Mouse (Mus musculus) urinary bladder, adult 18-20 months (tissue): ENCODE data around the gene Il18.

Experiments used
- DNase-seq, 2 experiments: peaks; one replicate each; pipeline ENCODE4 v3.0.0; 2022; ENCODE audit warnings: low spot score in 2 of 2, mixed read lengths in 2 of 2

The Il18 gene

DNA sequence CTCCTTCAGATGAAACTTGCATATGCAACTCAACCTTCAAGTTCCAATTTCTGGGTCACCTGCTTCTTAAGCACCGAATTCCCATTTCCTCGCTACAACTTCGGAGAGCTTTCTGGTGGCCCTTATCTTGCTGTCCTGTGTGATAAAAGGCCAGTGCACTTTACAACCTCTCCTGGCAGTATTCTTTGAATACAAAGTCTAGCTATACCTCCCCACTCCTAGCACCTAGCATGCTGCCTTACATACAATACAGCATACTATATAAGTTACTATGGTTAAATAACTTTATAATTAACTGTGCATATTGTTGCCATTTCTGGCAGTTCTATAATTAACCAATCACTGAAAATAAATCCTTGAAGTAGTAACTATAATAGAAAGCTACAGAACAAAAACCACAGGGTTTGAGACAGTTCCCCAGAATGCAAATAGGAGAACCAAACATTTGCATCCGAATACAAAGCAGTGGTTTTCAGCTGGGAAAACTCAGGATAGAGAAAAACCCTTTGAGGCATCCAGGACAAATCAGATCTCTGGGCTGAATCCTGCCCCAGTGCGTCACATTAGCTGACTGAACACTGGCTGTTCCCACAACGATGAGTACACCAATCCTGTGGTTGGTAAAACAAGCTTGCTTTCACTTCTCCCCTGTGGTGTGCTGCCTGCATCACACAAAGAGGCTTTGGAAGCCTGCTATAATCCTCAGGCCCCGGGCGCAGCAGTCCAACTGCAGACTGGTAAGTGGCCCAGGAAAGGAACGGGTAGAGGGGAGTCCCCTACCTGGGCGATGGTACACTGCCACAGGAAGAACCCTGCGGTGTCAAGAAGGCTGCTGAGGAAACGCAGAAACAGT is at the start of gene Il18:
Gene Il18 (plus strand): TSS at position 587 of the 853 bp plus-strand sequence.
- no peak for DNase-seq

DNA sequence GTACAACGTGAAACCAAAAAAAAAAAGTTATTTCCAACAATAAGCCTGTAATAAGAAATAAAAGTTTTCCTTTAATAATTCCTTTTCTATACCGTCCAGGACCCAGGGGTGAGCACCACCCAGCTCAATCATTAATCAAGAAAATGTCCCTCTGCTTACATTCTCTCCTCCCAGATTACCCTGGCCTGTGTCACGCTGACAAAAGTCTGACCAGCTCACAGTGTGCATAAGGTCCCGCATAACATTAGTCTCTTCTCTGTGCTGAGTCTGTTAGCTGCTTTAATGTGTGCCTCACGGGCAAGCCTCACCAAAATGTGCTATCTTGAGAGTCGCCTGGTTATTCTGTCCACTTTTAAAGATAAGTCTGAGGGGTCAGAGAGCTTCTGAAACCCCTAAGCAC is 49.2 kb upstream of the Il18 start:
- DNase-seq: no peak

DNA sequence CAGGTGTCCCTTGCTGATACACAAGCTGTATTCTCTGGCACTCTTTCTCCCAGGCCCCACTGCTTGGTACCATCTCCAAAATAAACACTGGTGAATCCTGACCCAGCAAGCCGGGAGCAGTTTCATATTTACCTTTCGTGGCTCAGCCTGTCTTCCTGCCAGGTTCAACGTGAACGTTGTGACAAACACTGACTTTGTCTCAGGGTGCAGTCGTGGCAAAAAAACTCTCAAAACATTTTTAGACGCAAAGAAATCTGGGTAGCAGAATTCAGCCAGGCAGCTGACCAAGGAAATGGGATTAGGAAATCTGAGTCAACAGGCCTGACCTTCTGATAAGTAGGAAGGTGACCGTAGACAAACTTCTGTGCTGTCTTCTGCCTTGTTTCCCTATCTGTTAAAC is 47.1 kb upstream of the Il18 start:
- no peak for DNase-seq

DNA sequence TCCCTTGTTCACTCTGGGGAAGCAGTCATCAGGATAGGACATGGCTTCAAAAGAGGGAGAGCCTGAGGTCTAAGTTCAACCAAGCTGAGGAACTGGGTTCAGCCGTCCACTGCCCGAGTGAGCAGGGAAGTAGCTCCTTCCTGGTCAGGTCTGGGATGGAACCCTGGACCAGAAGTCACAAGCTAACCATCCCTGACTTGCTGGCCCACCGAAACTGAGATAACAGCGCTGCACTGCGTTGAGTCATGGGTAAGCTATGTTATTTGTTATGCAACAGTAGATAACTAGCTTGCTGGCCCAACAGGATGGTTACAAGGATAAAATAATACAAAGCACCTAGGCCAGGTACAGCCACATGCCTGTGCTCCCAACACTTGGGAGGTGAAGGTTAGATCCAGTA is 39.2 kb upstream of the Il18 start:
- DNase-seq: peak in 1 of 2 experiments; percentile 47

DNA sequence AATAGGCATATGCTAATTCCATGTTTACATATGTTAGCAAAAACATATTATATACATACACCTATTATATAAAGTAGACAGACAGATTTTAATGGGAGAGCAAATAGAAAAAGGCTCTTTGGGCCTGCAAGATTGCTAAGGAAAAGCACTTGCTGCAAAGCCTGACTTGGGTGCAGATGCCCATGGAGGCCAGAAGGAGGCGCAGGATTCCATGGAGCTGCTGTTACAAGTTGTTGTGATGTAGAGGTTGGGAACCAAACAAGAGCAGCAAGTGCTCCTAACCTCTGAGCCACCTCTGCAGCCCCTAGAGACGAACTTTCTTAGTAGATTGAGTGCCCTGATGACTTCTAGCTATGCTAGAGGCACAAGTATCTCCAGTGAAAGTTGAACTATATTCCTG is 35.8 kb upstream of the Il18 start:
- DNase-seq: no peak

DNA sequence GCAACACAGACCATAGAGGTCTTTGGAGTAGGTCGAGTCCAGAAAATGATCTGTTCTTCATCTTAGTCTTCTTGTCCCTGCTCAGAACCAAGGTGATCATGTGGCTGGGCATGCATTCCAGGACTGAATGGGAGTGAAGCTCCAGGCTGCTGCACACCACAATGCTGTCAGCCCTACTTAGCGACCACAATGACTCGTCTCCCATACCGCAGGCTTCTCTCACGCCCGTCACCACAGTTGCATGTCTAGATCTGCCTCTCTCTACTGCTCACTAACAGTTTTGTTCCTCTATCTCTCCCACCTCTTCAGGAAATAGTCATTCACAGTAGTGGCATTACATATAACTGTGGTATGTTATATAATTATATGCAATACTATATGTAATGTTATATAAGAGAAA is 33.9 kb upstream of the Il18 start:
- no peak for DNase-seq

DNA sequence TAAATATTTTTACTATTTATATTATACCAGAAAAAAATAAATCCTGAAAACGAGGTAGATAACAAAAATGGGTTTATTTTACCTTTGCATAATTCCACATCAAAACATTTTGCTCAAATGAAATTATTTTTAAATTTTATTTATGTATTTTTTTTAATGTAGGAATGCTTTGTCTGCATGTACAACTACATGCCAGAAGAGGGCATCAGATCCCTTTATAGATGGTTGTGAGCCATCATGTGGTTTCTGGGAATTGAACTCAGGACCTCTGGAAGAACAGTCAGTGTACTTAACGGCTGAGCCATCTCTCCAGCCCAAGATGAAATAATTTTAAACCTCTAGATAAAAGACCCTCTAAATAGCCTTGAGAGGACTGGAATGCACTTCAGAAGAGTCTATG is 33.1 kb upstream of the Il18 start:
- DNase-seq: no peak

DNA sequence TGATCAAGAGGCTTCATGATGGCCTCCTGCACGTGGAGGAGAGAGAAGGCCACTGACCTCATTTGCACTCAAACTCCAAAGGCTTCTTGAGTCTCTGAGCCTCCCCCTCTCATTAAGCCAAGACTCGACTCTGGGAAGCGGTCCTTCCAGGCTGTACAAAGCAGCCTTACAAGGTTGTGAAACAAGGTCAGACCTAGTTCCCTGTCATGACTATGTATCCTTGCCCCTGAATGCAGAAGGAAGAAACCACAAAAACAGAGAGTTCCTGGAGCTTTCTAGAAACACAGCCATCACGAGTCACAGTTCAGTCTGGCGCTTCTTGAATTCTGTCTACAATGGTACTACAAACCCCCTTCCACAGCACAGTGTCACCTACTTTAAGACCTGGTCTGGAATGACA is 32.1 kb upstream of the Il18 start:
- DNase-seq: no peak

DNA sequence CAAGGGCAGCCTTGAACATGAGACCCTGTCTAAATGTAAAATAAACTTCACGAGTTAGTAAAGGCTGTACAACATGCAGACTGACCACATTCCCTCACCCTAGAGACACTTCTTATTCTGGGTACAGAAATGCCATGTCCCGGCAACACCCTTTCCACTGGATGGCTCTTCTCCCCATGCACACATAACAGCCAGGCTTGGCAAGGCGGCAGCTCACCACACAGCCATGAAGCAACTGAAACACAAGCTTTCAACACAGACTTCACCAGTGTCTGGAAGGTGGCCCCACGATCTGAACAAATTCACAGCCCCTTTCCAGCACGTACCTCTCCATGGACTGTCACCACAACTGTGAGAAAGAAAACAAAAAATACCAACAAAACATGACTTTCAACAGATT is 29.7 kb upstream of the Il18 start:
- no peak for DNase-seq

DNA sequence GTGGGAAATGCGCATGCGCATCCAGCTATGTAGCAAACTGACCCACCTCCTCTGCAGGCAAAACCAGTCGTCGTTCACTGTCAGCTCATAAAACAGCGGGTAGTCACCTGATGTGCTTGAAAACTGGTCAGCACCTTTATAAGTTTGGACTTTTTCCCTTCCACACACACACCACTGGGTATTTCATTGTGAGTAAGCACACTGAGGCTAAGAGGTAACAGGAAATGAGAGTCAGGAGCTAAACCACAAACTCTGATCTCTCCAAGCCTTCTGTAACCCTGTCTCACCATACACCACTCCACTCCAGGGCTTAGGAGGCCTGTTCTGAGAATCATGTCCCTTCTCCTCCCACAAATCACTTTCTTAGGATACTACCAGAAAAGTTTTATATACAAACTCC is 29.0 kb upstream of the Il18 start:
- DNase-seq: no peak

DNA sequence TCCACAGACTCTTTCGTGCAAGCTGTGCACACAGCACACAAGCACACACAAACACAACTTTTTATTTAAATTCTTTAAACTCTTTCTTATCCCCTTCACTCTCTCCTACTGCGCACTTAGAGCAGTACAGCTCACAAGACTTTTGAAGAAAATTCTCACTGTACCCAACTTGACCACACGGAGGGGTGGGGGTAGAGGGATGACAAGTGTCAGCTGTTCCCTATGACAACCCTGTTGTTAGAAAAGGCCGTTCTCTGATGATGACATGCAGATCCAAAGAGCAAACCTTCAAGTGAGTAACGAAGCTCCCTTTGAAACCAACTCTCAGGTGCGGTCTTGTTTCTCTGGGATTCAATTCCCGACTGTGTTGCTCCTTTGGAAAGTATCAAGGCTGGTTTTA is 26.8 kb upstream of the Il18 start:
- DNase-seq: no peak

DNA sequence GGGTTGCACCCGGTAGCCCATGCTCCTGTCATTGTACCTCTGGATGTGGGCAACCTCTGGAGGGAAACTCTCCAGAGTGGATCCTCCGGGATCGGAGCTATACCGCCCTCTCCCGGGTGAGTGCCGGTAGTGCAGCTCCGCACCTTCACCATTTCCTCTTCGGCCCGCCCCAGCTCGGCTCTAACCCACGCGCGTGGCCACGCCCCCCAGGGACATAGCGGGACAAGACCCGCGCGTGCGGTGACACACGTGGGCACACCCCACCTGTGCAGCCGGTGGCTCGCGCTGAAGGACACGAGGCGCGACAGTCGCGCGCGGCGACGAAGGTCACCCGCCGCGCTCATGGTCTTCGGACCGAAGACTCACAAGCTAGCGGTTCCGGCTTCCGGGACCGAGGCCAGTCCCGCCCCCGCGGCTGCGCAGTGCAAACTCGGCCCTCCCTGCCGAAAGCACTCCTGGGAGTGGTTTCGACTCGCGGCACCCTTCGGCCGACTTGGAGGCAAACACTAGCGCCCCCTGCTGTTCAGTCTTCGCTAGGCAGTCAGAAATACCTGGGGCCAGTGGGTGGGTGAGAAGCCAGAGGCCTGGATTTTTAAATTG is 26.2 kb upstream of the Il18 start, which contains the start of gene Pts:
Gene Pts (minus strand): TSS at position 432 of the 600 bp plus-strand sequence.
- DNase-seq: peak; percentile 95 to 98

DNA sequence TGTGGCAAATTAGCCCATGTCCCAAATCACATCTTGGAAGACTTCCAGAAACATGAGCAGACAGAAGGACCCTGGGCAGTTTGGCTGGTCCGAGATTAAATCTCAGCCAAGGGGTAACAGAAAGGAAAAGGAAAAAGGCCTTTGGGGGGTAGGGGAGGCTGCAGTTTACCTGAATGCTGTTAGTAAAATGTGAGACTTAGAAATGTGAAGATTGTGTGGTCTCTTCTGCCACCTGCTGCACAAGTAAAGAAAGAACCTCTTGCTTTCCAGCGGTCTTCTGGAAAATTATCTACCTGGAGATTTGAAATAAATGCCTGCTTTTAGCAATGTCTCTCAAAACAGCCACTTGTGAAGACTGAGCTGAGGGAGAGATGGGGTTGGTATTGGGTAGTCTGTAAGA is 23.7 kb upstream of the Il18 start:
- DNase-seq: no peak

DNA sequence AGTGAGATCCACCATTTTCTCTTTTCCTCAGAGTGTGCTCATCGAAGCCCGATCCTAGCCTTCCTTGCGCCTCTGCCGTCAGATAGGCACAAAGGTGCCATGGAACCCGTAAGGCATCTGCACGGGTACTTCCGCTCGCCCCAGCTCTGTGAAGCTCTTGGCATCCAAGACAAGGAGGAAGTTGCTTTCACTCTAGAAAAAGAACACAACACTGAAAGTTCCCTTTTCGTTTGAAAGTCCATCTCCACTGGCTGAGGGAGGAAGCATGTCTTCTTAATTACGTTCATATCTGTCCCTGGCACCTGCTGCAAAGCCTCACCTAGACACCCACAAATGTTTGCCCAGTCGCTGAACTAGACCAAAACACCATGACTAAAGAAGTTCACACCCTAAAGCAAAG is 21.3 kb upstream of the Il18 start:
- DNase-seq: no peak

DNA sequence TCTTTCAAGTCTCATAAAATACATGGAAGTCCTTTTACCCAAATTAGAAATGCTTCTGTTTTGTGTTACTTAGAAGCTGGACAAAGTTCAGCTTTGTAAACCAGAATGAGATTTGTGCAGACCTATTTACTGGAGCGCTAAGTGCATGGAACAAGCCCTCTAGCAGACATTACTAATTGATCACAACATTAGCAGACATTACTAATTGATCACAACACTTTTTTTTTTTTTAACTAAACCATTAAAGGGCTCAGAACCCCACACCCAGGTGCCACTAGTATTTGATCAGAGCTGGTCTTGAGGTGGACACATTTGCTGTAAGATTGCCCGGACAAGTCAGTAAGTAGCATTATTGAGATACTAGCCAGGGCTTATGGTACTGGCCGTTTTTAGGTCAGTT is 20.8 kb upstream of the Il18 start:
- DNase-seq: no peak

DNA sequence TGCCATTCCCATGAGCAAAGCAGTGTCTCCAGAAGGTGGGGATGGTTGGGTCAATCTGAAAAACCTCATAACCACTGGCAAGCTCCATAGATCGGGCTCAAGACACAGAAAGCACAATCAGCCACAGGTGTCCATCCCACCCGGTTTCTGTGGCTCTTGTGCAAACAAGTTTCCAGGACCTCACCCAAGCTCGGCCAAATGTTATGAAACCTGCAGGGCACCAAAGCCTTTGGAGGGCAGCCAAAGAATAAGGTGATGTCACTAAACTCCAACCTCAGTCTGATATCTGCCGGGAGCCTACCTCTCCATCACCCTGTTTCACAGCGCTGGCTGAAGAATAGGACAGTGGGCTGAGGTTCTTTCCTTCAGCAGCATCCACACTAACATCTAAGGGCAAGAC is 18.7 kb upstream of the Il18 start:
- DNase-seq: peak in 1 of 2 experiments; percentile 24

DNA sequence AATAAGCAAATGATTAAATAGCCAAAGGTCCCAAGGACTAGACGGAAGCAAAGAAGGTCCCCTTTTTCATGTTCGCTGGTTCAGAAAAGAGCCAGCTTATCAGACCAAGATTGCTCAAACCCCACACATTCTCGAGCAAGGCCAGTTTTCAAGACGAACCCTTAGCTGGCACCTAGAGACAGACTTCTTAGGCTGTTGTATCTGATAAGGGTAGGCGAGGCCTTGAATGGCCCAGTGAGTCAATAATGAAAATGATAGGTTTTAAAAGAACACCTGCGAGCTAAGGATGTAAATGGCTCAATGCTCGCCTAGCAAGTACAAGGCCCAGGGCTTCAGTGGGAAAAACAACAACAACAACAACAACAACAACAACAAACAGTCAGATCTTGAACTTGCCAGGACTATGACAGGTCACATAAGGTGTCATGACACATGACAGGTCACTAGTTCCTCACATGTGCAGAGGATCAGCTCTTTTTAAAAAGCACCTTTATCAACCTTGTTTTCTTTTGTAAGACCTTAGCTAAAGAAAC is 18.0 kb upstream of the Il18 start:
- no peak for DNase-seq

DNA sequence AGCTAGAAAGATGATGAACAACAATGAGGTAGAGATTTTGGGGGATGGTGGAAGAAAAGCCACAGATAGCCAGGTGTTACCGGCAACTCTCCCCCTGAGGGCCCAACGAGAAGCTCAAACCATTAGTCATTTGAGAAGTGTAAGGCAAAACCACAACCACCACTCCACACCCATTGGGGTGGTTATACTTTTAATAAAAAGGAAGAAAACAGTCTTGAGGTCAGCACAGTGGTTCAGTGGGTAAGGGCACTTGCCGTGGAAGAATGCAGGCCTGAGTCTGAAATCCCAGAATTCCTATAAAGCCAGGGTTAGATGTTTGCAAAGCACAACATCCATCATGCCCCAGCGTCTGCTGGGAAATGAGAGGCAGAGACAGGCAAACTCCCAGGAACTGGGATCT is 17.3 kb upstream of the Il18 start:
- DNase-seq: no peak

DNA sequence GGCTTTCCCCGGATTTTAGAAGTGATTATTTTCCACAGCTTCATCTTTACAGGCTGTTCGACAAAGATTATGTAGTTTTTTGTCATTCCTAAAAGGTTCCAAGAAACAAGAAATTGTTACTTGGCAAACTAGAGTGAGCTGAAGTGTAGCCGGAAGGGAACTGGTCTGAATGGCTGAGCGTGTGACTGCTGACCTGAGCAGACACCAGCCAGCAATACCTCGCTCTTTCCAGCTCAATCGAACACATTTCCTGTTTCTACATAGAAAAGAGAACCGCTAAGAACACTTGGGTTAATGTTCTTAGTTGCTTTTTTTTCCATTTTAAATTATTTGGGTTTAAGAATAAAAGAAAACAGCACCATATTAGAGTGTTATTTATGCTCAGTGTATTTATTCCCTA is 14.5 kb upstream of the Il18 start:
- DNase-seq: no peak

DNA sequence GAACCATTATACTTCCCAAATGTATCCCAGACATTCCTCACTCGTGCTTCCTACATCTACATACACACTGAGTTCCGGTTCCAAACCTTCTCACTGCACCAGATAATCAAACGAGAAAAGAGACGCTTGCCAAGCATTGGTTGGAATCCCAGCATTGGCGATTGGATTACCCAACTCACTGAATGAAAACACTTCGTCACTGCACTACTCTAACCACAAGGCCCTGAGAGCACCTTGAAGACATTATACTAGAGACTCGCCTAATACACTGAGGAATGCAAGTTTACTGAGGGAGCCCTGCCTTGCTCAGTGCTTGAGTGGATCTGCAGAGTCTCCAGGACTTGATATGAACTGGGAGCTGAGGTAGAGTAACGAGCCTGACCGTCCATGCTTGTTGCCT is 12.2 kb upstream of the Il18 start:
- DNase-seq: no peak

DNA sequence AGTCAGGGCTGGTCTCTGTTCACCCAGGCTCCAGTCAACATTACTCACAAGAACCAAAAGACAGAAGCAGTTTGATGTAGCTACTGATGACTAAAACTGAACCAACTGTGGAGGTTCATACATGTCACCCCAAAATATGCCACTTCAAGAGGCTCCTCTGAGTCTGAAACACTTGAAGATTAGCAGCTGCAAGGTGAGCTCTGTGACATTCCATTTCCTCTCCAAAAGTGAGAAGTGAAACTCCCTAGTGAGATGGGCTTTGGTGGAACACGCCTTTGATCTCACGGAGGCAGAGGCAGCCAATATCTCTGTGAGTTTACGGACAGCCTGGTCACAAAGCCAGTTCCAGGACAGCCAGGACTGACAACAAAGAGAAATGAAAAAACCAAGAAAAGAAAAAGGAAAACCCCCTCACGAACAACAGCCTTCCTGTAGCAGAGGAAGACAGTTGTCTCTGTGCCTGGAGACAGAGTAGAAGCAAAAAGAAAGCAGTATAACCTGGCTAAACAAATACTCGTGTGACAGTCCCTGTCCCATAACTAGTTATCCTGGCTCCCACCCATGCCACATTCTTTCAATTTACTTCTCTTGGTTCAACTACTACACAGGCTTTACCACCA is 6.7 kb upstream of the Il18 start:
- DNase-seq: no peak

DNA sequence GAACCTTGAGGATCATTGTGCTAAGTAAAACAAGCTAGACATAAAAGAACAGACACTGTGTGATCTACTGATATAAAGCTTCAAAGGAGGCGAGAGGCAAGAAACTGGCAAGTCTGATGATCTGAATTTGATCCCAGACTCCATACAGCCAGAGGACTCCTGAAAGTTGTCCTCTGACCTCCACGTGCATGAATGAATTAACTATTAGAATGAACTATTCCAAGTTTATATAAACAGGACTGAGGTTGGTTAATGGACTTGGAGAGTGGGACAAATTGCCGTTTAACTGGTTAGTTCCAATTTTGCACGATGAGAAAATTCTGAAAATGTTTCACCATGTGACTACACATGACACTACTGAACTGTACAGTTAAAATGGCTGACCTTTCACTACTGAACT is 5.7 kb upstream of the Il18 start:
- no peak for DNase-seq

DNA sequence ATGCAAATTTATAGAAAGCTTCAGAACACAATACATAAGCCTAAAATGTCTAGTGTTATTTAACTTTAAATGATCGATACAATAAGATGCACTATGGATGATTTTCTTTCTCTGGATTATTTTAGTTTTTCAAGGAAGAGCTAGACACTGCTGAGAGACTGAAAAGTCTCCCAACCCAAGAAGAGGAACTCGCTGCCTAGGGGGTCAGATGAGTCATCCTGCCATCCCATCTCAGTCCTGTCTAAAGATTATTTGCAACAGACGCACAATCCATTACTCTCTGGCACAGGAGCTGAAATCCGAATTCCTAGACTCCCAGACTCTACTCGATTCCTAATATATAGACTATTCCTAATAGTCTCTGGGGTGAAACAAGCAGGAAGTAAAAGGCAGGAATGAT is 2.4 kb upstream of the Il18 start:
- no peak for DNase-seq
